Mouse (Mus musculus) WW6 (cell line): ENCODE data around the gene P2rx6.
"Not testable (repeated sequence)": the region's sequence is repeated elsewhere in the genome, so short reads cannot be mapped to it uniquely, and the experiment has no call there.

Experiments used
- DNase-seq: peaks from one replicate; pipeline ENCODE4 v3.0.0-alpha.2; 2013; ENCODE audit warnings: low read depth, low spot score

The P2rx6 gene

DNA sequence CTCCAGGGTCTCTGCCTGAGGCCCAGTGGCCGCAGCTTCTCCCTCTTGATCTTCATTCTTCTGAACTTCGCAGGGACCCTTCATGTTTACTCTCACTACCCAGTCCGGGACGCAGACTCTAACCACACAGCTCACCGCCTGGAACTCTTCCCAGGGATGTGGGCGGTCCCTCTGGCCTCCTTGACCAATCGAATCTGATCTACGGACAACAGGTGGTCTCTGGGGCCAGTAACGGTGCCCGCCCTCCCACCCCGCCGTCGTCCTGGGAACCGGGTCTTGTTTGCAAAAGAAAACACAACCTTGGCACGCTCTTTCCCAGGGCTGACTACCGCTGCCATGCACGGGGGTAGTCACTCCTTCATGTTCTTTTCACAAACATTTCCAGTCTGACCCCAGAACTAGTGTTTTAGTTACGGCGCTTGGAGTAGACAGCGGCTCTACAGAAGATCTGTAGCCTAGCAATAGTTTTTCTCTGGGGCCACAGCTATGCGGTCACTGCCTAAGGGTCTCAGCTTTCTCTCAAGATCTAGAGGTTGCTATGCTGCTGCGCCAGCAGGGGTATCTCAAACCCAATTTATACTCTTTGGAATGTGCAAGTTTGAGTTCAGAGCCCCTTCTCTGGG lies 446 bp upstream of the P2rx6 start, which contains the start of gene Lrrc74b:
Gene Lrrc74b (minus strand): TSS at position 120 of the 623 bp plus-strand sequence.
- peak; percentile 53 for DNase-seq

DNA sequence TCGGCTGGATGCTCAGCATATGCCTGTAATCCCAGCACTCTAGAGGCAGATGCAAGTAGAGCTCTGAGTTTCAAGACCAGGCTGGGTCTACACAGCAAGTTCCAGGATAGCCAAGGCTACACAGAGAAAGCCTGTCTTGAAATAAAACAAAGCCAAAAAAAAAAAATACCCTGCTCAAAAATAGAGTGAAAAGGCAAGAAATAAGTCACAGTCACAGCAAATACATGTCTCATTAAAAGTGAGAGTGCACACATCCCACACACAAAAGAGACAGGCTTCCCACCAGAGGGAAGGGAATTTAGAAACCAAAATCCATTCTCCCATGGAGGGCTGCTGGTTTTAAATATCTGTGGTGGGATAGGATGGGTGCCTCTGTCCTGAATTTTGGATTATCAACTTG lies 1.9 kb downstream of the P2rx6 start:
- DNase-seq: no peak

DNA sequence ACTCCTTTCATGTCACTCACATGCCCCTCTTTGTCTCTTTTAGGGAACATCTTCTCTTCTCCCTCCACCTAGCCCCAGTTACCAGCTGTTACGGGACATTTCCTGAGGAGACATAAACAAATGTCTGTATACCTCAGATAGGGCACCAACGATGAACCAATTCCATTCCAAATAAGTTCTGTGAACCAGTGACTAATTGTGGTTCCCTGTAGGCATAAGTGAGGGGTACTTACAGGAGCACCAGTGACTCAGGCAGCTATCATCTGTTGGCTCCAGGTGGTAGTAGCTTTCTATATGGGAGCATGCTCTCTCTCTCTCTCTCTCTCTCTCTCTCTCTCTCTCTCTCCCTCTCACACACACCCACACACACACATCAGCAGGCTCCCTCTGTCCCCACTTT lies 2.5 kb downstream of the P2rx6 start:
- no peak for DNase-seq

DNA sequence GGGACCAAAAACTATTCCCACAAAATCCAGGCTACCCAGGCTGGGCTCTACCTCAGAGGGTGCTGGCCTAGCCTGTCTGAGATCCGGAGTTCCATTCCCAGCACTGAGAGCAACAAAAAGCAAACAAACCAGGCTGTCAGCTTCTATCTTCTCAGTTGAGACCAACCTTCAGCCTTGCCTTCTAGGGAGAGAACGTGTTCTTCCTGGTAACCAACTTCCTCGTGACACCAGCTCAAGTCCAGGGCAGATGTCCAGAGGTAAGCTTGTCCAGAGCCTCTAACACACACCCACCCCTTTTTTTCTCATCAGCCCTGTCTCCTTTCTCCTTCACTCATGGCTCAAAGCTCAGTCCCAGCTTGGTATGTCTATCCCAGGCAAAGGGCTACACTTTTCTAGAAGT lies 3.1 kb downstream of the P2rx6 start:
- no peak for DNase-seq

DNA sequence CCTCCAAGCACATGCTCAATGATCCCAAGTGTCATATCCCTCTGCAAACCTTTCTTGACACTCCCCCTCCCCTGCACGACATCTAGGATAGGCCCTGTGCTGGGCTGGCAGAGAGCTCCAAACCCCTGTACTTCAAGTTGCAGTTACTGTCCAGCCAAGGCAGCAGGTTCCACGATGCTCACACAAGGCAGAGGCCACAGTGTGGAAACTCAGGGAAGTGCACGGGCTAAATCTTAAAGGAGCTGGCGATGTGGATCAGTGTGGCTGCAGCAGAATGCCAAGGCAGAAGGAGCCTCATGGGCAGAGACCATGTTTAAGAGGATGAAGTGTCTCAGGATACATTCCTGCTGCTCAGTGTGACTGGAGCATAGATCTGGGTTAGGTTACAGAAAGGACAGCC lies 4.5 kb downstream of the P2rx6 start:
- no peak for DNase-seq

DNA sequence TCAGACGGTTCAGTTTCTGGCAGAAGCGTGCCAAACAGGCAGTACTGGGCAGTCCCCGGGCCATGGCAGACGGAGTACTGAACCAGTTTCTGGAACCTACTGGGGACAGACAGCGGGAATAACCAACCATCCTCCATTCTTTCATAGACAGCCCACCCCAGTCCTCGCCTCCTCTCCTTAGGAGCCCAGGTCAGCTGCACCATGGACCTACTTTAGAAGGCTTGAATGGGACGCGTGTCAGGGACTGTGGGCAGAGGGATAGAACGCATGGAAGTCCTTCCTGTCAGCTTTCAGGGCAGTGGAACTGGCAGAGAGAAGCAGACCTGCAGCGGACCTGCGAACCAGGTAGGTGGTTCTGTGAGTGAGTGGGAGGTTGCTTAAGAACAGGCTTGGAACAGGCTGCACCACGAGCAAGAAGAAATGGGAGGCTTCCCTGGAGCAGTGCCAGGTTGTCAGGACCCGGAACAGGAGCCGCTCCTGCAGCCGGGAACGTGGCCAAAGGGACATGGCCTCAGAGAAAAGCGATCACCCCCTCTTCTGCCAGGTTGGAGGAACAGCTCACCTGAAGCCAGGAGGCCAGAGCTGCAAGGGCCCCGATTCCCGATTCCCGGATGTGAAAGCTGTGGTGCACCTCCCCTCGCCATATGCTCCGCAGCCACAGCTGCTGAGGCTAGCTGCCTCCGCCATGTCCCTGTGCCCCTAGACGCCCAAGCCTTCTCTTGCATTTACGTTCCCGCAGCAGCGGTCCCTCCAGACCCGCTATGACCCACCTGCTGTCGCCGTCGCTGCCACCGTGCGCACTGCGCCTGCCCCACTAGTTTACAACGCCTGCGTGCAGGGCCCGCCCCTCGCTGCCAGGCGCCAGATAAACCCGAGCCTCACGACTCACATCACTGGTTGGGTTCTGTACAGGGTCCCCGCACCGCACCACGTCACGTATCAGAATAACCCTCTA lies 14.5 kb downstream of the P2rx6 start:
- DNase-seq: no peak

DNA sequence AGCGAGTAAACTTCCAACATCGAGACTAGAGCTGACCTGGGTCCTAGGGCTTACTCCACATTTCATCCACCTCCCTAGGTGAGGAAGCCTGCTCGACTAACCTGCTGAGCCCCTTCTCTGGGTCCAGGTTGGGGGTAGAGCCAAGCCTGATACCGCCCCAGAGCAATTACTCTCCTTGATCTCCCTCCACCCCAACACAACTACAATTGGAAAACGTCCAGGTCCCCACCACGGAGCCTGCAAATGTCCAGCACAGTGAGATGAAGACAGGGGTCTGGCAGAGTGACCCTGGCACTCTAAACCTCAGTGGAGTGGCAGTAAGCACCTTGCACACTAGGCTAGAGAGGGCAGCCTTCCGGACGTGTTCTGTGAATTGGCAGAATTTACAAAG lies 15.1 kb downstream of the P2rx6 start:
- no peak for DNase-seq

DNA sequence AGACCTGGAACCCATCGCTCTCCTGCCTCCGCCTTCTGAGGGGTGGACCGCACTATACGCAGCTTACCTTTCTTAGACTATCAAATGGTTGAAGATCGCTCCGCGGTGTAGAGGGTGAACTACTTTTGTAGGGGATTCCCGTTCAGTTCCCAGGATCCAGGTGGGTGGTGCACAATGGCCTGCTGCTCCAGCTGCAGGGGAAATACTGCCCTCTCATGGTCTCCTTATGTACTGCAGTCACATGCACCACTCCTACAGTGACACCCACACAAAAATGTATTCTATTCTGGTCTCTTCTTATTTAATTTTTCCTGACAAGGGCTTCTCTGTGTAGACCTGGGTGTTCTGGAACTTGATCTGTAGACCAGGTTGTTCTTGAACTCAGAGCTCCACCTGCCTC lies 21.4 kb downstream of the P2rx6 start, which contains the start of gene Slc7a4:
Gene Slc7a4 (minus strand): TSS at position 151 of the 400 bp plus-strand sequence.
- peak; percentile 74 for DNase-seq

DNA sequence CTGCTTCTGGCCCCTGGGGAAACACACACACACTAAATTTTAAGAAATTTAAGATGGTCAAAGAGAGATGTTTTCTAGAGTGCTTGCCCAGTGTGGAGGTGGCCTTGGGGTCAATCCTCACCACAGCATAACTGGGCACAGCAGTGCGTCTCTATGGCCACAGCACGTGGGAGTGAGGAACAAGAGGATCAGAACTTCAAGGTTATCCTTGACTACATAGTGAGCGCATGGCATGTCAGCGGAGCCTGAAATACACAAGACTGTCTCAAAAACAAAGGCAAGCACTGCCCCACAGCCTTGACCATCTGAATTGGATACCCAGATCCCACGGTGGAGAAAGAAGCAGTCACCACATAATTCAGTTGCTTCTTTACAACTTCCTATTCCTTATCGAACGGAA lies 22.9 kb downstream of the P2rx6 start:
- DNase-seq: no peak

DNA sequence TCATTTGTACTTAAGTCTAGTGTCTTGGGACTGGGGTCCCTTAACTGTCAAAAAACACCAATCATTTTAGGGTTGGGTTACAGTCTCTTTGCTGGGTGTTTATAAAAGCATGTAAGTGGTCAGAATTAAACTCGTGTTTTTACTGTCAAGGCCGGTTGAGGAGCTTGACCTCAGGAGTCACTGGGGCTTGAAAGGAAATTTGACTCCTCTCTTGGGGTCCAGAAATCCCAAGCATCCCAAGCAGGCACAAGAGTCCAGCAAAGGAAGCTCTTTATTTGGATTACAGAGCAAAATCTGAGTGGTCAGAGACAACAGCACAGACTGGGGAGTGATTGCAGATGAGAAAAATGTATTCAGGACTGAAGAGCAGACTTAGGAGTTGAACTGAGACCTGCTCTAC lies 29.0 kb downstream of the P2rx6 start:
- DNase-seq: no peak

DNA sequence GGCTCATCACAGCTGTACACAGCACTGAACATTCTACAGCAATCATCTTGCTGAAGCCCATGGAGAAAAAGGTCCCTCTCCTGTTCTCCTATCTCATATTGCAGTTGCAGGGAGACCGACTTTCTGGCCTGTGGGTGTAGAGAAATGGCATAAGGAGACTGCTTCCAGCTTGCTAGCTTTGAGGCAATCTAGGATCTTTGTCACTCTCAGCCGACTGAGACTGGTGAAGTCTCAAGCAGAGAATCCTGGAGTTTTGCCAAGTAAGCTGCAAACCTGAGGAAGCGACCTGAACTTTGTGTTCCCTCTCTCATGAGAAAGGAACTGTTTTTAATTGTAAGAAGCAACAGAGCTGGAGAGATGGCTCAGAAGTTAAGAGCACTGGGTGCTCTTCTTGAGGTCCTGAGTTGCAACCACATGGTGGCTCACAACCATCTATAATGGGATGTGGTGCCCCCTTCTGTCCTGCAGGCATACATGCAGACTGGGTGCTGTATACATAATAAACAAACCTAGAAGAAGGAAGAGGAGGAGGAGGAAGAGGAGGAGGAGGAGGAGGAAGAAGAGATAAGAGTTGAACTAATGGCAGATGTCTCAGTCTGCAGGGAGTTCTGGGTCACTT lies 39.4 kb downstream of the P2rx6 start:
- DNase-seq: no peak

DNA sequence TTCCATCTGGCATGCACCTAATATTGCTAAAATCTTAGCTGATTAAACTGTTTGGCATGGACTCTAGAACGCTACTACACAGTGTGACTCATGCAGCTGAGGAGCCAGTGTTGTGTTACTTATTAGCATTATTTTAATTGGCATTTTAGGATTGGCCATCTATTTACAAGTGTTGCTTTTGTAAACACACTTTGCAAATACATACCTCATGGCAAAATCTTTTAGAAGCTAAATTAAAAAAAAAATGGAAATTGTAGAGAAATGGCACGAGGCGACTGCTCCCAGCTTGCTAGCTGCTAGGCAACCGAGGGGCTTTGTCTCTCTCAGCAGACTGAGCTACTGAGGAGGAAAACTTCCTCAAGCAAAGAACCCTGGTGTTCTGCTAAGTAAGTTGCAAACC lies 43.3 kb downstream of the P2rx6 start:
- DNase-seq: no peak

DNA sequence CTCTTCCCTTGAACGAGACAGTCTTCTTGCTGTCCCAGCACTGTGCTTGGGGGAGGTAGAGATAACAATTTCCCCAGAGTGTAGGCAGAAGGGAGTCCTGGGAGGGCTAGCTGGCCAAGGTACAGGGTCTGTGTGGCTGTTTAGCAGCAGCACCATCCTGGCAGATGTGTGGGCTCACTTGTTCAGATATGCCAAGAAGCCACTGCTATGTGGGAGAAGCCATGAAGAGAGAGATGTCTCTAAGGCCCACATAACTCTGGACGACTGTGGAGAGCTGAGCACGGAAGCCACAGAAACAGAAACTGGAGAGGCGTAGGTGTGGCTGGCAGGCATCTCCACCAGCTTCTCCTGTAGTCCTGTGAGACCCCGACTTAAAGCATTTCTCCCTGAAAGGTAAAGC lies 44.0 kb downstream of the P2rx6 start:
- no peak for DNase-seq

DNA sequence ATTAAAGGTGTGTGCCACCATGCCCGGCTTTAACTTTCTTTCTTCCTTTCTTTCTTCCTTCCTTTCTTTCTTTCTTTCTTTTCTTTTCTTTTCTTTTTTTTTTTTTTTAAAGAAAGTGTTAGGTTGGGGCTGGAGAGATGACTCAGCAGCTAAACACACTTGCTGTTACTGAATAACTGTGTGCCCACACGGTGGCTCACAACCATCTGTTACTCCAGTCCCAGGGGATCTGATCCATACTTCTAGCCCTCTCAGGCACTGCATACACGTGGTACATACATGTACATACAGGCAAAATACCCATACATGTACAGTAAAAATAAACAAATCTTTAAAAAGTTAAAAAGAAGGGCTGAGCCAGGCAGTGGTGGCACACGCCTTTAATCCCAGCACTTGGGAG lies 49.7 kb downstream of the P2rx6 start:
- no peak for DNase-seq

DNA sequence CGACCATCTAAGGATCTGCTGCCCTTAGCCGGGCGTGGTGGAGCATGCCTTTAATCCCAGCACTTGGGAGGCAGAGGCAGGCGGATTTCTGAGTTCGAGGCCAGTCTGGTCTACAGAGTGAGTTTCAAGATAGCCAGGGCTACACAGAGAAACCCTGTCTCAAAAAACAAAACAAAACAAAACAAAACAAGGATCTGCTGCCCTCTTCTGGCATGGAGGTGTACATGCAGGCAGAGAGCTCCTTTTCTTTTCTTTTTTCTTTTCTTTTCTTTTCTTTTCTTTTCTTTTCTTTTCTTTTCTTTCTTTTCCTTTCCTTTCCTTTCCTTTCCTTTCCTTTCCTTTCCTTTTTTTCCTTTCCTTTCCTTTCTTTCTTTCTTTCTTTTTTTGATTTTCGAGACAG lies 53.1 kb downstream of the P2rx6 start:
- not testable (repeated sequence) for DNase-seq

DNA sequence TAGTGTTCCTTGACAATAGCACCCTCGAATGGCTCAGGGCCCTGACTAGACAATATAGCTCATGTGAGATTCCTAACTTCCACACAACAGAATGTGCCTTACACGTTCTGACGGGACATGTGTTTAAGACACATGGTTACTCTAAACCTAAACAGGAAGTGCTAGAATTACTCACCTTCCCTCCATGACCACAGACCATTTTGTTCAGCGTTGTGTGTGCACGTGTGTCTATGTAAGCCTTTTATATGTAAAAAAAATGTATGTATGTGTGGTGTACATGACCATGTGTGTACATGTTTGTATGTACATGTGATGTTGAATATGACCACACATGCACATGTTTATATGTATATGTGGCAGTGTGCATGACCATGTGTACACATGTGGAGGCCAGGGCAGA lies 54.5 kb downstream of the P2rx6 start:
- no peak for DNase-seq

DNA sequence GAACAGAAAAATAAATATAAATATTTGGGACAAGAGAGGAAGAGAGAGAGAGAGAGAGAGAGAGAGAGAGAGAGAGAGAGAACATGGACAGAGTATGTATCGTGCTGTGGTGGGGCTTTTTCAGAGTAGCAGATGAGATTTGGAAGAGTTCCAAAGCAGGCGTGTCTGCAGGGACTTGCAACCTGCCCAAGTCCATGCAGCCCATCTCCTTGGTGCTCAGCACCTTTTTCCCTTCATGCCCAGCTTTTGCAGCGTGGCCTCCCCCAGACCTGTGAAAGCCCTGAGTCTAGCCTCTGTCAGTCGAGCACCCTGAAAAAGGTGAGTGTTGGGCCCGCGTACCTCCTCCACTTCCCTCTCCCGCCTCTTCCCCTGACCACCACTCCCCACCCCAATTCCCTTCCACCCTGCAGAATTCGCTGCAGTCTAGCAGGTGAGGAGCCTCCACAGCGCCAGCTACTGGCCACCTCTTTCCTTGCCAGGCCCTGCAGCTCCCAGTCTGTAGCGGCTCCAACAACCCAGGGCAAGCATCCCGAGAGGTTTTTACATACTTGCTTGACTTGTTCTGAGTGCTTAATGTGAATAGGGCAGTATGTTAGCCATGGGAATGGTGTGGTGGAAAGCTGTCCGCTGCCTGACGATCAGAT lies 56.4 kb downstream of the P2rx6 start:
- peak; percentile 73 for DNase-seq

DNA sequence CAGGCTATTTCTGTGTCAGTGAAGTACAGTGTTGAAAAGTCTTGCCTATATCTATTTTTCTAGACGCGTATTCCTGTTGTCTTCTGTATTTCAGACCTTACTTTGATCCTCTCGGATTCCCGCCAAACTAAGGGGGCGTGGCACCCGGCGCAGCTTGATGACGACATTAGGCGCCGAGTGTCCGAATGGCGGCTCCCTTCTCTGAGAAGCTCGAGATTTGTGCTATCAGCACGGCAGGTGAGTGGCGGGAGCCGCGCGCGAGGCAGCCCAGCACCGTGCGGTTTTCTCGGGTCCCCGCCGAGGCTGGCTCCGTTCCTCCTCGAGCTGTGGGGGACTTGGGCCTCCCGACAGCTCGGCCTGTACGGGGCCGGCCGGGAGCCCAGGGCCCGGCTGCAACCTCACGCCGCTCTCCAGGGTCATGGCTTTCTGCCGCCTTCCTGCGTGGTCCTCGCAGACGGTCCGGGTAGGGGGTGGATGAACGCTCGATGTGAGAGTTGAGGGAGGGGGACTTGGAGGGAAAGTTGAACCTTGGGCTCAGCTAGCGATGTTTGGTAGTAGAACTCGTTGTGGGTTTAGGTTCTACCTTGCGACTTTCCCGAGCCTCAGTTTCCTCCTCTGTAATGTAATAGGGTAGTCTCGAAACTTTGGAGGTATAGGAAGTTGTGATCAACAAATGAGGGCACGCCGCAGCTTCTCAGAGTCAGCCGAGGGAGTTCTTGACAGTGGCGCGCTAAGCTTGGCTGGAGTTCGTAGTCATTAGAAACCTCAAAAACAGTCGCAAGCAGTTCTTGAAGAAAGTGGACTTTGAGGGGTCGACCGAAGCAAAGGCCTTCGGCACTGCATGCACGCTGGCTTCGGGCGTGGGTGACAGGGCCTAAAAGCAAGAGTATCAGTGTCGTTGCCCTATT lies 57.8 kb downstream of the P2rx6 start, which contains the start of gene Smpd4:
Gene Smpd4 (plus strand): TSS at position 157 of the 908 bp plus-strand sequence.
- DNase-seq: peak; percentile 71

DNA sequence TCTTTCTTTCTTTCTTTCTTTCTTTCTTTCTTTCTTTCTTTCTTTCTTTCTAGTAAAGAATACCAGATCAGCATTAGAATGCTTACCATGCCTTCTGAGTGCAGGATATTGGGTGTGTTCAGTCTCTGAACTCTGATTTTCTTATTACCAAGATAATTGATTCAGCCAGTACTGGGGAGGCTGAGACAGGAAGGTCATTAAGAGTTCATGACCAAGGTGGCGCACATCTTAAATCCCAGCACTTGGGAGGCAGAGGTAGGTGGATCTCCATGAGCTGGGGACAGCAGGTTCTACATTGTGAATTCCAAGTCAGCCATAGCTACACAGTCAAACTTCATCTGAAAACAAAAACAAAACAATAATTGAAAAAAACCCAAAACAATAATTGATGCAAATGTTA lies 60.3 kb downstream of the P2rx6 start:
- no peak for DNase-seq

DNA sequence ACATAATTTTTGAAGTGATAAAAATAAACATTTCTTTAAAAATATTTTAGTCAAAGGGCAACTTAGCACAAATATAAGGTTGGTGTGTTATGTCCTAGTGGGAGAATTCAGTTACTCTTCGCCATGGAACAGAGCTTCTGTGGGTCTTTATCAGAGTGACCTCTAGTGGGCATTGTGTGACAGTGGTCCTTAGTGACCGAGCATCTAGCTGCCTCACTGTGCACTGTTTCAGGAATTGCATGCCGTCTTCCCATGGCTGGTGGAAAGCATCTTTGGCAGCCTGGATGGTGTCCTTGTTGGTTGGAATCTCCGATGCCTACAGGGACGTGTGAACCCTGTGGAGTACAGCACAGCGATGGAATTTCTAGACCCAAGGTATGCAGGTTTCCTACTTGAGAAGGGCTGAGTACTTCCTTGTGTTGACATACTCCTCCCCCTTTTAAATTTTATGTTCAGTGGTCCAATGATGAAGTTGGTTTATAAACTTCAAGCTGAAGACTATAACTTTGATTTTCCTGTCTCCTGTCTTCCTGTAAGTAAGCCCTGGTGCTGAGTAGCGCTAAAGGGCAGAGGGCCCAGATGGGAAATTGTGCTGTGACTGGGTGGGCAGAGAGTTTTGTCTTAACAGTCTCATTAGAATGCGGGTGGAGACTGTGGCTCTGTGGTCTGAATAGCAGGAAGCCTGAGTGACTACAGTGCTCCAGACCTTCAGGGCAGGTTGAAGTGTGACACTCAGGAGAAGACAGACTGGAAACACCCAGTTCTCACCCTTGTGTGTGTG lies 64.0 kb downstream of the P2rx6 start:
- DNase-seq: no peak
